Mouse (Mus musculus) right cerebral cortex, postnatal 4 days (tissue): ENCODE measurements around the gene Foxa1.

ENCODE experiments used
- DNase-seq: peaks from one replicate; pipeline ENCODE4 v3.0.0-alpha.2; 2022

Foxa1 gene

DNA sequence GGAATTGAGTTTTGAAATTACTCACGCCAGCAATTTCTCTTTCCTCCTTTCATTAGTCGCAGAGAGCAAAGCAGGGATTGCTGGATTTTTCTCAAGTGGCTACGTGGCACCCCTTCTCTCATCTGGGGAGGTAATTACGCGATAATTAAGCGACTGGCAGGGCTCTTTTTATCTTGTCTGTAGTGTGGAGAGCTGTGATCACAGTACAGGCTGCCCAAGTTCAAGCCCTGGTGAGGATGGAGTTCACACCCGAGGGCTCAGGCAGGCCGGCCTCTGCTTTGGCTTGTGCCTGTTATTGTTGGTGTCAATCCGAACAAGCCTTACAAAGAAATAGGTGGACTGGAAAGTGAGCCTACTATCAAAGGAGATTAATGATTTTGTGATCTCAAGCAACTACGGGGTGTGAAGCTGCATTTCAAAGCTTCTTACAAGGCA, 7.1 kb downstream of the Foxa1 start:
- no peak for DNase-seq

DNA sequence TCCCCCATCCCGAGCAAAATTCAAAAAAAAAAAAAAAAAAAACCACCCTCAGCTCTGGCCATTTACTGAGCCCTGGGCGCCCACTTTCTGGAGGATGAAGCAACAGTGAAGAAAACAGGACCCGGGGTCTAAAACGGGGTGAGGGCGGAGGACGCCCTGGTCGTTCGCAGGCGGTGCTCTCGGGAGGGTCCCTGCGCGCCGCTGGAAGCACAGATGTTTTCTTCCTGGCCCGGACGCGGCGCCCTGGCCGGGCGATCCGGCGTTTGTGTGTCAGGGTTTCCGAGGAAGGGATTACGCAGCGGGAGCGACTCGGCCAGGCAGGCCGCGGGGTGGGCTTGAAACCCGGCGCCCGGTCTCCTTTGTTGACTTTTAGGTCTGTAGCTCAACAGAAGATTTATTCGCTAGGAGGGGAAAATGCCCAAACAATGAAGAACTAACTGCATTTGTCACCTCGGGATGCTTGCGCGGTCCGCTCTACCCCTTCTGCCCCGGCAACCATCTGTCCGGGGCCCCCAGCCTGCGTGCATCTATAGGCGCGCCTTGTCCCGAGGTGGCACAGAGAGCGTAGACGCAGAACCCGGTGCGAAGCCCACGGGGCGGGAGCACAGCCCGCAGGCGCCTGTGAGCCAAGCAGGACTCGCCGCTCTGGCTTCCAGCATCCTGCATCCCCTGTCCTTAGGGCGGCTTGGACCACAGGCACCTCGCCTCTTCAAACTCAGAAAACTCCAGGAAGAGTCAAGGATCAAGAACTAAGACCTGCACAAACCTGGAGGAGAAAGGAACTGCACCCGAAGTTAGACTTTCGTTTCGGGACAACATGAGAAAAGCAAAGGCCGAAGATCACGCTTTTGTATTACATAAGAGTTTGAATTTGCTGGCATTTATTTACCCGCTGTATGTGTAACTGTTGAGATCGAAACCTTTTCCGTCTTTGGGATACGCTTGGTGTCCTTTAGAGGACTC, 7.8 kb downstream of the Foxa1 start:
- no peak for DNase-seq

DNA sequence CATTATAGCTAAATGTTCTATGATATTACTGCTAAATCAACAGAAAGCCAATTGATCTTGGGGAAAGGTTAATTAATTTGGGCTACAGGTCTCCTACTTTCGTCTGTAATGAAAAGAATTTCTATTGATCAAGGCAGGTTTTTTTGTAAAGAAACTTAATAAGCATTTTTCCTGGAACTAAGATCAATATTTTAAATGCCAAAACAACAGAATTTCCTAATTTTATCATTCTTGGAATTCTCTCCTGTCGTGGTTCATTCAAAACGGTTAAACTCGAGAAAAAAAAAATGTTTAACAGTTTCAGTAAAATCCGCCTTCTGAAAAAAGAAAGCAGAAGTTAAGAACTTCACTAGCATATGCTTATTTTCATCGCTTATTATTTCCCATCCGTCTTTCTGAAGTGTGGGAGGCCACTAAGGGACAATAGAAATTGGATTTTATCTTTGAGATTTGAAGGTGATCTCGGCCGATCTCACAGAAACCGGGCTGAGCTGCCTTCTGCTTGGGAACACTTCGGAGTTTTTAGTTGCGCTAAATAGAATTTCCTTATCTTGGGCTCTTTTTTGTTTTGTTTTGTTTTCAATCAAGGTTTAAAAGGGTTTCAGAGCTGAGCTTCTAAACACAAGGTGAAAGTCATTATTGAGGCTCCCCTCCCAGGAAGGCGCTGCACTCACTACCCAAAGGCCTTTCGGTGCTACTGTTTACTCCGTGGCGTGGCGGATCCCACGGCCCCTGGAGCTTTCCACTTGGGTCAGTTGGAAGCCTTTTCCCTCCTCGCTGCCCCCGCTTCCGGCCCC, 8.7 kb downstream of the Foxa1 start:
- DNase-seq, result no peak

DNA sequence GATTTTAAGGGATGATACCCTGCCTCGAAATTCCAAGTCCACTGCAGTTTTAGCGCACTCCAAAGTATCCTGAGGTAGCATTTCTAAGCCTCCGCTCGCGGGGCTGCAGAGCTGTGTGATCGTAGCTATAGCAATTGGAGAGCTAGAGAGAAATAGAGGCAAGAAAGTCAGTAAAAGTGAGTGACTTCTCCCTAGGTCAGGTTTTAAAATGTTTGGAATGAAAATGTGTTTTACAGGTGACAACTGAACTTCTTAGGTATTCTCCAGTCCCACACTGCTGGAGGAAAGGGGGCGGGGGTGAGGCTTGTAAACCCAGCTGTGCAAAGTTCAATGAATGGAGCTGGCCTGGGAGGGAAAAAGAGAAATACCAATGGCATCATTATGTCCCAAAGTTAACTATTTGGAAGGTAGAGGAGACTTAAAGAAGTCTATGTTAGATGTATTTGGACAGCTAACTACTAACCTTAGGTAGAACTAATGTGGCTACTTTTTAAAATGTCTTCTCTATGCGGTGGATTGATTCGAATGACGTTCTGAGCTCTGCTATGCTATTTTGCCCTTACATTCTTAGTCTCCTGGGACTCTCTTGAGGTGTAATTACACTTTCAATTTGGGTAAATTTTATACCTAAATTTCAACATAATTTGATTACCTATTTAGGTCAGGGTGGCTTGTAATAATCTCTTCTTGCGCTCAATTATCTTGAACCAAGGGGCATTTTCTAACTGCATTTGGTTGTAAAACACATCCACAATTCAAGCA, 9.6 kb downstream of the Foxa1 start:
- no peak for DNase-seq

DNA sequence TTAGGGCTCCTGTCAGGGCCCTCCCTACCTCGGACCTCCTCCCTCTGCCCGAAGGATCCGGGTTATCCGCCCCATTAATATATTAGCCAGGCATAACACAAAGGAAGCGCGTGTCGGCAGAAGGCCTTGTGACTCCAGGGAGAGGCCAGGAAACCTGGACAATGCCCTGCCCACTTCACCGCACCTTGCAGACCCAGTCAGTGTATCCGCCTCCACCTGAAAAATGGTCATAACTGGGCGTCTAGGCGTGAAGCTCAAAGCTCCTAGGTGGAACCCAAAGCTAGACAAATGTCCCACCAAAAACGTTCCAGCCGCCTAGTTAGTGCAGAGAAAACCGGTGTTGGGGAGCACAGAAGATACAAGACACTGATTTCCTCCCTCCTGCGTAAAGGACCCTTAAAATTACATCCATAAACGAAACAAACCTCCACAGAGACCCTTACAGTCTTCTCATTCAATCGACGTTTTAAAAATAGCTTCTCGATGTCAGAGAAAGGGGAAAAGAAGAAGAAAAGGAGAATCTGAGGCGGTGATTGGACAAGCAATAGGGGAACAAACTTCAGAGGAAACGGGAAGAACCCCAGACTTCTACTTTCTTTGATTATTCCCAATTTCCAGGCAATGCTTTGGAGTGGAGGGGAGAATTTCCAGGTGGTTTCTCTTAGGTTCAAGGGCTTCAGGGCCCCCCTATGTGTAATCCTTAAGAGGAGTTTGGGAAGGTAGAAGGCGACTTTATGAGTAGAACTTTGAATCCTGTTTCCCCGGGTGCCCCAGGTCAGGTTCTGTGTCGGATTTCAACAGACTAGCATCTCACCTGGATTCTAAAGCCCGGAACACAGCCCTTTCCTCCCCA, 10.4 kb downstream of the Foxa1 start:
- DNase-seq, result no peak

DNA sequence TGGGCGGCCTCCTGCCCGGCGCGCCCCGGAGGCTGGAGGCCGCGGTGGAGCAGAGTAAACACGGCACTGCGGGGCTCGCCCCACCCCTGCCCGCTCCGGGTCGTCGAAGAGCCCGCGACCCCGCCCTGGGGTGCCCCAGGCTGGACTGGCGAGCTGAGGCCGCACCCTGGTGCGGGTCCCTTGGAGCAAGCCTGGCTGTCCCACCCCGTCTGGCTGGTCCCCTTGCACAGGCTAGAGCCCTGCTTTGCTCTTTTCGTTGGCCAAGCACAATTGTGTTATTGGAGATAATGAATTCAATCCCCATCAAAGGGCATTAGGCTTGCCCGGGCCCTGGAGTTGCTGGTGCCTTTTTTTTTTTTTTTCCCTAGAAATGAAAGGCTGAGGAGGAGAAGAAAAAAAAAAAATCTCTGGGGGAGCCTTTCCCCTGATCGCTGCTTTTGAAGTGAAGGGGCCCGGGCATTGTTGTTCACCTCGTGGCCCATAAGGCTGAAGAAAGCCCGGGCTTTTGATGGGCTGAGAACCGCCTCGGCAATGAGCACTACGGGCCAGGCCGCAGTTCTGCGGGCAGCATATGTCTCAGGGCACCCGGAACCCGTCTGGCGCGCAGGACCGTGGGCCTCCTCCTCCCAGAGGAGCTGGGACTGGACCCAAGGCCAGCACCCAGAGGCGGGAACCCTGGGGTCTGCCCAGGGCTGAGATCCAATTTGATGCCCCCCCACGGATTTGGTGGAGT, 11.7 kb downstream of the Foxa1 start:
- DNase-seq, result no peak

DNA sequence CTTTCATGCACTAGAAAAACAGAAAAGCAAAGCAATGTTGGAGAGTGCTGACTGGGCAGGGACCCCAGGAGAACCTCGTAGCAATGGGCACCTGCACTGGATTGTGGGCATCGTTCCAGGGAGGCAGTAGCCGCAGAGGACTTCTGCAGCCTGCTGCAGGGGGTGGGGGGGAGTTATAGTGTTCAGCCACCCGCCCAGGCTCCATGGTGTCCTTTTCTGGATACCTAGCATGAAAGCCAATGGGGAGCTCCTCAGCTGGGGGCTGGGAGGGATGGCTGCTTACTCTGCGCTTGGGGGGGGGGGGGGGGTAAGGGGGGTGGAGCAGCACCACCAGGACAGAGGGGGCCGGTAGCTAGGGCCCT, 12.2 kb downstream of the Foxa1 start:
- DNase-seq, result no peak

DNA sequence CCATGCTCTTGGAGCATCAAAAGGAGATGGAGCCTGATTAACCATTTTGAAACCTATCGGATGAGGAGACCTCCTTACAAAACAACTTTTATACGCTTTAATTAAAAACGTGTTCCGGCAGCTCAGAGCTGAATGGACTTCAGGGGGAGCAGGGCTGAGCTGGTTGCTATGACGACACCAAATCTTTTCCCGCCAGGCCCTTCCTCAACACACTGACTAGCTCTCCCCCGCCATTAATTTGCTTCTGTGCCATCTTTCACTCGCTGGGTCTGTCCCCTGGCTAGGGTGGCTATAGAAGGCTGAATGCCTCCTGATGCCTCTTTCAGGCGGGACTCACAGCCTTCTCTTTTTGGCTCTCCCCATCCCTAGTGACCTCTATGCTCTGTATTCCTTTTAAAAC, 16.2 kb downstream of the Foxa1 start:
- no peak for DNase-seq

DNA sequence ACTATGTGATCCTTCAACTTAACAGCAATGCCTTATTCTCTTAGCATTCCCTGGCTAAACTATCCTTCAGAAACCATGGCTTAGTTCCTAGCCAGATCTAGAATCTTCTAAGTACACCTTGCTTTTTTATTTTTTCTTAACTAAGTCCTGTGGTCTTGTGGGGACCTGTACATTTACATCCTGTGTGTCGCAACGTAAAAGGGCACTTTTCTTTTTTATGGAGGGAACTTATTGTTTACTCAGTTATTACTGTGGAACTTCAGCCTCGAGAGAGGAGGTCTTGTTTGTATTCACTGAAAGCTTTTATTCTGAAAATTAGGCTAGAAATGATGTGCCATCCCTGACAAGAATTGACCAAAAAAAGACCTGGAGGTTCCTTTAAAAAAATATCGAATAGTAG, 18.4 kb downstream of the Foxa1 start:
- no peak for DNase-seq

DNA sequence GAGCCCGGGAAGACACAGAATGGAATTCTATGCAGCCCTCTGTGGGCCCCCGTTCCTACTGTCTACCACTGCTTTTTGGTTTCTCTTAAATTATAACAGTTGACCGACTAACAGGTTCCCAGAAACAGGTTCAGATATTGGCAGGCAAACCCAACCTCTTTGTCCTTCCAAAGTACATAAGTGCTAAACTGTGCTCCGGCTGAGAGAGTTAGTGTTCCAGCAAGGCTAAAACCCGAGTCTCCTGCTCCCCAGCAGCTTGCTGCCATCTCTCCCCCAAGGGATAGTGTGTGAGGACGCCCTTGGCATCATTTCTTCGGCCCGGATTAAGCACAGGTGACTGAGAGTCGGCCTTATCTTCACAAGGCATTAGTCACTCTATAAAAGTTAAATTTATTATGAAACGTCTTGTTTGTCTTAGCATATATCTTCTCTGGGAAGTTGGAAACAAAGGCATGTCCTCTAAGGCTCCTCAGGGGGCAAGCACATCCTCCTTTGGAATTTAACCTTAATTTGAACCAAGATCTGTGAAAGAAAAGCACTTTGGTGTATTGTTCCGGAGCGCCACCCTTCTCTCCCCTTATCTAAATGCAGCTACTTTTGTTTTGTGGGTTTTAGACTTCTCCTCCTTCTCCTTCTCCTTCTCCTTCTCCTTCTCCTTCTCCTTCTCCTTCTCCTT, 30.9 kb downstream of the Foxa1 start:
- DNase-seq, result no peak

DNA sequence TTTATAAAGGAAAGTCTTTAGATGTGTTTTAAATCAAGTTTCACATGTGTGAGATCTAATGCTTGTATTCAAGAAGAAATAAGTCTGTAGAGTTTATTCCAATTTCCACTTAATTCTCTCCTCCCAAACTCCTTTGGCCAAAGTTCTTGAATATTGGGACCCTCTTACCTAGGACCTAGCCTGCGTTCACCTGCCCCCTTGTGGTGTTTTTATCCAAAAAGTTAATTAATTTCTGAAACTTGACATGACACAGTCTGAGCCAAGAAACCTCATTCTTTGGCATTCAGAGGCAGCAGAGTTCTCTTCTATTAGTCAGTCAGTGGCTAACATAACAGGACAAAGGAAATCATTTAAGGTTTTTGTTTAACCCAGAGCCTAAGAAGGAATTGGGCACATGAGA, 32.2 kb downstream of the Foxa1 start:
- no peak for DNase-seq

DNA sequence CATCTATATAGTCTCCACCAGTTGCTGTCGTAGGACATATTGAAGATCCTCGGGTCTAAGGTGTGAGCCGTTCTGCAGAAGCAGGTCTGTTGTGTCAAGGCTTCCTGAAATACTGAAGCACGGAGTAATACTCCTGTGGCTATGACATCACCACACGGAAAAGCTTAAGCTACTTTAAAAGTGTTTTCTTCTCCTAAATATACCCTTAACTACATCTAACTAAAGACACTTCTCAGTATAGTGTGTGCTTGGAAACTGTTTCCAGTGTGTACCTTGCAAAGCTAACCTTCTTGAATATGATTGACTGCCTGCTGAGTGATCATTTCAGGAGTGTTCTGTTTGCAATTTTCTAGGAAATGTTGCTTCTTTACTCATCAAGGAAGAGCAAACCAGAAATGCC, 35.2 kb downstream of the Foxa1 start:
- no peak for DNase-seq

DNA sequence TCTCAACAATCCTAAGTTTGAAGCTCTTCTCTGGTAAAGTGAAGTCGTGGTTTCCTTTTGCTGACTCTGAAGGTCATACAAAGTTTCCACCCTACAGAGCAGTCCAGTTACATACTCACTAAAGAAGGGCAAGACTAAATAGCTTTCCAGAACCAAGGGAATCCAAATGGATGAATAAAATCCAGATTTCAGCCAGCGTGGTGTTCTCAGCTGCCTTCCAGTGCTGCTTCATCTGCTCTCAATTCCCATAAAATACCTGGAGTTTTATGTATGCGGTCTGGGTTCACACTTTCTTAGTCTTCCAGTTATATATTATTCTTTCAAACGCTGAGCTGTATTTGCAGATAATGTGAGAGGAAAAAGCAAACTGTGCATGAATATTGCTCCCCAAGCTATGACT, 35.6 kb downstream of the Foxa1 start:
- no peak for DNase-seq

DNA sequence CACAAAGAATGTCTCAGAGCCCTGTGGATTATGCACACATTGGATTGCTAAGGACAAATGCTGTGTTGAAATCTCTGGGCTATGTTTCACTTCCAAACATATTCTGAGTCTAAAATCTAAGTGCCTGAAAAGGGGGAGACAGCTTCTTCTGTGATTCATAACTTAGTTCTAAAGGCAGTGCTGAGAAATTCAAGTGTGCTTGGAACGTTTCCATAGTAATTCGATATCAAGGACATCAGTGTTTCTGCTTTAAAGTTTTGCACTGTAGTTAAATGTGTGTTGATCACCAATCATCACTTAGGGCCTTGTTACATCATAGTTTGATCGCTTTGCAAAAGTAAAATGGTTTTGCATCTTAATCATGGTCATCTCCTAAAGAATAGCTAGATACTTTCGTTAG, 37.0 kb downstream of the Foxa1 start:
- no peak for DNase-seq

DNA sequence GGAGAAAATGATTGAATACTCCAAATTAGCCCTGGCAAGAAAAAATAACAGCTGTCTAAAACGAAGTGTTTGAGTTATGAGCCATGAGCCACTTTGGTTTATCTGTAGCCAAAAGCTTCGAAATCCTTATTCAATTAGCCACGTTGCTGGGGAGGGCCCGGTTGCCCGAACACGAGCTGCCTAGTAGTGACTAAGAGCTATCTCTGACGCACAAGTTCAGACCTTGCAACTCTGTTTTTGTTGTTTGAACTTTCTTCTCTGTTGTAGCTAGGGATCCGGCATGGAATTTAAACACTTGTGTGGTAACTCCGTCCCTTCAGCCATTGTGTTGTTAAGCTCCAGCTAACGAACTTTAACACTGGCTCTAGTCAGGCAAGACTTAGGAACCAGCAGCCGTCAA, 37.8 kb downstream of the Foxa1 start:
- no peak for DNase-seq

DNA sequence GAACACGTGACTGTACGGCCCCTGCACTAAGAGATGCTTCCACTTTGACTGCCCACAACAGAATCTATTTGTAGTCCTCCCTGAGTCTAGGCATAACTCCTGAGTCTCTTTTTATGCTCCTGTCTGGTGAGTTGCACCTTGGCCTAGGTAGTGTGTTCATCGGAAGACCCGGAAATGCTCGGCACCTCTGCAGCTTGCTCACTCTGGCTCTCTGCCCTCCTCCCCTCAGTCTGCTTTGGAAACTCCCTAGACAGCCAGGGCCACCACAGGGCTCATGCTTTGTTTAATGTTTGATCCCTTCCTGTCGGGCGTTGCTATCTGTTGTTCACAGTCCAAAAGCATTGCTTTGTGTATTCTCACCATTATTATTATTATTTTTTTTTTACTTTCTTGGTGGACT, 41.4 kb downstream of the Foxa1 start:
- DNase-seq, result no peak

DNA sequence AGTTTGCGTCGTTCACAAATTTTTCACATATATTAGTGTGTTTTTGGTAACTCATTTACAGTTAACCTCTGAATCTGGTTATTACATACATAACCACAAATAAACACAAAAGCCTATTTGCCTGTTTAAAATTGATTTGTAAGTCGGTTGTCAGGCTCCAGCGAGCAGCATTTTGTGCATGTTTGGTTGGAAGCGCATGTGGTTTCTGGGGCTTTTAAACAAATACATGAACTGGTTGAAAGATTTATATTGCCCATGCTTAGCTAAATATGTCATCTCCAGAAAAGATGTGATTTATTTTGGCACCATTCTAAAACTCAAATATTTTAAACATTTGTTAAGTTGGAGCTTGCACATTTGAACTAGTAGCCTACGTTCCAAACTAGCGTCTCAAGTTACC, 46.5 kb downstream of the Foxa1 start:
- no peak for DNase-seq

DNA sequence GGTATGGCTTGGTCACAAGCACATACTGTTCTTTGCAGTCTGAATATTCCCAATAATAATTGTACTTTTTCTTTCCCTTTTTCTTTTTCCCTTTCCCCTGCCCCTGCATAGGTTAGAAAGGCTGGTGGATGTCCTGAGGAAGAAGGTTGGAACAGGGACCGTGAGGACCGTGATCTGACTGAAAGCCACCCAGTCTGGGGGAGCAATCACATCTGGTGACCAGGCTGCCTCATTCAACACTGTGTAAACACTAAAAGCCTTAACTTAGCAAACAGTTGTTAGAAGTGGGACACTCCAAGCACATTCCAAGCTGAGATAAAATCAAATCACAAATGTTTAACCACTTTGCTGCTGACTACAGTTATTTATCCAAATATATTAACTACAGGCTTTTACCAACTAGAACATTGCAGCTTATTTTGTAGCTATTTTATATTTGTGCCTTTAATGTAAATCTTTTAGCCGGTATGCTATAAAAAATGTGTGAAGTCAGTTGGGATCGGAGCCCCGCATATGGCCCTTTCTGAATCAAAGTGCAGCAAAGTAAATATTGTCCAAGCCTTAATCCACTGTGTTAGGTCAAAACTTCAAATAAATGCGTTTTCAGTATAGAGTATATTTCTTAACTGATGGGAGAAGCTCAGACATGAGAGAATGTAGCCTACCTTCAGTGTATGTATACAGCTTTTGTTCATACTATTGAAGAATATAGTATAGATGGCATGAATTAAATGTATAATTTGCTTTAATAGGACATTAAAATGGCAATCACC, 50.2 kb downstream of the Foxa1 start:
- no peak for DNase-seq
